Mouse (Mus musculus) forebrain, embryonic 11.5 days (tissue): ENCODE data around the gene Igtp. TPM values are rescaled to one million over a fixed set of nuclear protein-coding genes. Genes with fewer than 3 reads are reported as not detected.
"Not testable (repeated sequence)": the region's sequence is repeated elsewhere in the genome, so short reads cannot be mapped to it uniquely, and the experiment has no call there.

Experiments
- ATAC-seq: fragments of 200-750 bp; cut with Nextera tagmentation; replicated peaks from 2 replicates; pipeline ENCODE4 v1.8.0; 2017; ENCODE audit warnings: moderate TSS enrichment; ENCODE audit not compliant: low FRiP score
- DNase-seq: peaks from one replicate; pipeline ENCODE4 v3.0.0-alpha.2; 2017; ENCODE audit warnings: low spot score
- H3K27ac ChIP-seq: fragments of 300-500 bp; sonication (generic); 2 replicates; pipeline ENCODE4 v1.5.1; 2014; ENCODE audit warnings: low read depth, low read length
- H3K27me3 ChIP-seq: fragments of 300-500 bp; sonication (generic); 2 replicates; pipeline ENCODE4 v1.6.1; 2014; ENCODE audit warnings: mild to moderate bottlenecking, low read length, mixed read lengths; ENCODE audit not compliant: control insufficient read depth, insufficient read depth
- H3K36me3 ChIP-seq: fragments of 300-500 bp; sonication (generic); 2 replicates; pipeline ENCODE4 v1.6.1; 2014; ENCODE audit warnings: mild to moderate bottlenecking, low read length, moderate library complexity, mixed read lengths; ENCODE audit not compliant: control insufficient read depth, insufficient read depth
- H3K4me1 ChIP-seq: fragments of 300-500 bp; sonication (generic); replicated peaks from 2 replicates; pipeline ENCODE4 v1.6.1; 2014; ENCODE audit warnings: low read length, mixed read lengths; ENCODE audit not compliant: control insufficient read depth, insufficient read depth
- H3K4me2 ChIP-seq: fragments of 300-500 bp; sonication (generic); 2 replicates; pipeline ENCODE4 v1.6.1; 2014; ENCODE audit warnings: low read depth, mild to moderate bottlenecking, low read length, moderate library complexity, mixed read lengths; ENCODE audit not compliant: severe bottlenecking
- H3K4me3 ChIP-seq: fragments of 300-500 bp; sonication (generic); 2 replicates; pipeline ENCODE4 v1.5.1; 2014; ENCODE audit warnings: low read depth, low read length
- H3K9ac ChIP-seq: fragments of 300-500 bp; sonication (generic); 2 replicates; pipeline ENCODE4 v1.6.1; 2014; ENCODE audit warnings: low read length
- H3K9me3 ChIP-seq: fragments of 300-500 bp; sonication (generic); 2 replicates; pipeline ENCODE4 v1.6.1; 2016; ENCODE audit warnings: low read length, mixed read lengths; ENCODE audit not compliant: control insufficient read depth
- WGBS: fragments of 180-500 bp; shearing (Covaris S2); extraction: QIAGEN DNeasy Blood & Tissue Kit; methylation state at CpG from one replicate; pipeline ENCODE4 v1.1.7; 2014; 5-methylcytosine and 5-hydroxymethylcytosine counted together
- polyA plus RNA-seq: library from polyadenylated mRNA; unstranded; fragments of >200 nt; fragmentation: Nextera tagmentation; extraction: Ambion mirVana; gene quantifications from 2 replicates; pipeline ENCODE4 v1.2.1, GENCODE M21; 2014

The Igtp gene
- polyA plus RNA-seq, 1 experiment from 2014 or later, result 2.0 TPM

DNA sequence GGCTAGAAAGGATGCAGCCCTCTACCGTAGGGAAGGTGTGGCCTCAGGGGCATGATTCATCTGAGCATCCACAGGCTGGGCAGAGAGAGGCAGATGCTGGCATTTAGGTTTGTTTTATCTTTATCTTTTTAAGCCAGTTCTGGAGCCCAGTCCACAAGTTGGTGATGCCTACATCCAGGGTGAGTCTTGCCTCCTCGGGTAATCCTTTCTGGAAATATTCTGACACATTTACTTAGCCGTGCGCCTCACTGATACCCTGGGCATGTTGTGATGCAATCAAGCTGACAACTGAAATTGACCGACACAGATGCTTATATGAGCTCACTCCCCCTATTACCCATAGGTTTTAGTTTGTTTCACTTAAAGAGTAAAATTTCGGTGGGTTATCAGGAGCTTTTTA lies 17.5 kb downstream of the Igtp start:
- 87% methylated on average over 6 of the region's 6 CpGs for WGBS
- no peak for ATAC-seq
- no peaks in the 10 kb centered on the region for H3K27me3 ChIP-seq

DNA sequence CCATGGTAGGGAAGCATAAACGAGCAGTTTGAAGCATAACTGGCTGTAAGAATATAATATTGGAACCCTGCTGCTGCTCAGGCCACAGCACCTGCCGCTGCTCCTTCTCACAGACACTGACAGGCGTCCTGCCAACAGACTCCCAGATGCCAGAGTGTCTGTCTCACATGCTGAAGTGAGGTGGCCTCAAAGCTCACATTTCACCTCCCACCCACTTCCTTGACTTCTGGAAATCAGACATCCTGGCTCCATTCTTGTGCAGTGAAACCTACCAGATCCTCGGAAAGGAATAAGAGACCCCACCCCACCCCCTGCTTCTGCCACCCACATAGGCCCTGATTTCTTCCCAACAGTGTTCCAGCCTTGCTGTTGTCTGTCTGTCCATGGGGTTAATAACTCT lies 24.4 kb downstream of the Igtp start:
- Histone ChIP-seq H3K4me1 (no peaks in the 10 kb centered on the region), H3K36me3 (no peaks in the 10 kb centered on the region), H3K4me2 (no peak overlapping the region), H3K27ac (no peak overlapping the region), H3K4me3 (no peak overlapping the region), H3K27me3 (no peaks in the 10 kb centered on the region), H3K9me3 (no peaks in the 10 kb centered on the region), H3K9ac (no peak overlapping the region)
- no peak for DNase-seq
- WGBS, result 64% methylated on average over 4 of the region's 4 CpGs
- ATAC-seq, result no peak

More for the DNA sequence above, 17.5 kb downstream of the Igtp start:
- Histone ChIP-seq H3K4me2 (no peak overlapping the region), H3K9ac (no peak overlapping the region), H3K36me3 (no peaks in the 10 kb centered on the region), H3K27ac (no peak overlapping the region), H3K4me1 (no peaks in the 10 kb centered on the region), H3K4me3 (no peak overlapping the region), H3K9me3 (no peaks in the 10 kb centered on the region)
- DNase-seq, result no peak

GRCm38 (mm10) chr11:58224313-58224712 lies 25.0 kb downstream of the Igtp start:
- 75% methylated on average over 7 of the region's 7 CpGs for WGBS
- Histone ChIP-seq H3K27ac (no peak overlapping the region), H3K9me3 (no peaks in the 10 kb centered on the region), H3K27me3 (no peaks in the 10 kb centered on the region), H3K36me3 (no peaks in the 10 kb centered on the region), H3K4me3 (no peak overlapping the region), H3K9ac (no peak overlapping the region), H3K4me2 (no peak overlapping the region), H3K4me1 (no peaks in the 10 kb centered on the region)
- ATAC-seq, result no peak
- DNase-seq, result no peak

- not testable (repeated sequence) for H3K9ac ChIP-seq, H3K4me2 ChIP-seq, H3K27ac ChIP-seq, H3K27me3 ChIP-seq, H3K36me3 ChIP-seq, ATAC-seq, DNase-seq, H3K9me3 ChIP-seq, H3K4me3 ChIP-seq, H3K4me1 ChIP-seq
- WGBS, result 82% methylated on average over 2 of the region's 2 CpGs
Observed at GRCm38 (mm10) chr11:58224872-58225271, 25.5 kb downstream of the Igtp start.

DNA sequence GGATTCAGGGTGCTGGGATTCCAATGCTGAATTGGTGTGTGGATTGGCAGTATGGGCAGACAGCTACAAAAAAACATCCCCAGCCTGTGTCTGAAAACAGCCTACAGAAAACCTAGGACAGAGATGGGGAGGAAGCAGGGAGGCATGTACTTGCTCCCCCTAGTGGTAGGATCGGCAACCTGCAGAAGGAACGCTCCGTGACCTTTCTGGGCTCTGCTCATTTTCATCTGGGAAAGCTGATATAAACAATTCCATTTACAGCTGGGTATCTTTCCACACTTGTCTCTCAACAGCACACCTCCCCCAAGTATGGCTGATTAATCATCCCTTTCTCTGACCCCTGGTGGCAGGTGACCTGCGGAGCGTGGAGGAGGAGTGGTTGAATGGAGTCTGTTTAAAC lies 26.3 kb downstream of the Igtp start:
- Histone ChIP-seq H3K4me1 (no peaks in the 10 kb centered on the region), H3K9ac (no peak overlapping the region), H3K36me3 (no peaks in the 10 kb centered on the region), H3K4me3 (no peak overlapping the region), H3K4me2 (no peak overlapping the region), H3K27ac (no peak overlapping the region), H3K9me3 (no peaks in the 10 kb centered on the region), H3K27me3 (no peaks in the 10 kb centered on the region)
- 9% methylated on average over 5 of the region's 5 CpGs for WGBS
- ATAC-seq (no peak), DNase-seq (peak; percentile 82)

DNA sequence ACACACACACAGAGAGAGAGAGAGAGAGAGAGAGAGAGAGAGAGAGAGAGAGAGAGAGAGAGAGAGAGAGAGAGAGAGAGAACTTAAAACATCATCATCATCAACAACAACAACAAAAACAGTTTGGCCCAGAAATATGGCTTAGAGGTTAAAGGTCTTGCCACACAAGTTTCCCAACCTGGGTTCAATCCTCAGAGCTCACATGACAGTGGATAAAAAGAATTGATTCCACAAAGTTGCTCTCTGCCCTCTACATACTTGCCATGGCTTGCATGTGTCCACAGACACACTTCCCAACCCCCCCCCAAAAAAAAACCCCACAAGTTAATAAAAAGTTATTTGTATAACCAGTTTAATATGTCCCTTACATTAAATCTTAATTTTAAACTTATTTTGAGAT lies 27.1 kb downstream of the Igtp start:
- ATAC-seq, result no peak
- H3K36me3 ChIP-seq, result no peaks in the 10 kb centered on the region

GRCm38 (mm10) chr11:58228021-58228420 lies 28.7 kb downstream of the Igtp start:
- ATAC-seq, H3K27ac ChIP-seq, H3K4me1 ChIP-seq, H3K9me3 ChIP-seq, H3K4me3 ChIP-seq, H3K36me3 ChIP-seq, DNase-seq, H3K27me3 ChIP-seq, H3K9ac ChIP-seq, H3K4me2 ChIP-seq: not testable (repeated sequence)
- 92% methylated on average over 1 of the region's 2 CpGs for WGBS

More for the DNA sequence above, 27.1 kb downstream of the Igtp start:
- Histone ChIP-seq H3K9me3 (no peaks in the 10 kb centered on the region), H3K4me2 (no peak overlapping the region), H3K27me3 (no peaks in the 10 kb centered on the region), H3K4me3 (no peak overlapping the region), H3K27ac (no peak overlapping the region), H3K4me1 (no peaks in the 10 kb centered on the region), H3K9ac (no peak overlapping the region)
- no peak for DNase-seq

DNA sequence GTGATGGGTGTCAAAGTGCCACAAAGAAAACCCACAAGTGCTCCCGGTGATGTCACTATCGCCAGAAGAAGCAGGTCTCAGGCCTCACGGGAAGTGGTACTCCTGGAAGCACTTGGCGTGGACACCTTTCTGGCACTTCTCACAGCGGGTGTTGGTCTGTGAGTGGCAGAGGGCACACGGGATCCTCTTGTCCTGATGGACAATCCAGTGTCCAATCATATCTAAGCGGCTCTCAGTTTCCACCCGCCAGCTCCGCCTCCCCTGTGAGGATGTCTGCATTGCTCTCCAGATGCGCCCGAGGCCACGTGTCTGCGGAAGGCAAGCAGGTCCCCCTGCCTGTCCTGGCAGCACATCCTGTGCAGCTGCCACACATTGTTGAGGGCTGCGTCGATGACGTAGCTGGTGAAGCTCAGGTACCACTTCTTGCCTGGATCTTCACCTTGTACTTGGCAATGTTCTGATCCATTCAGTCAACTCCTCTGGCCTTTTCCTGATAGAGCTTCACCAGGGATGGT lies 31.1 kb downstream of the Igtp start:
- ATAC-seq (no peak), DNase-seq (no peak)
- Histone ChIP-seq H3K27ac (no peak overlapping the region), H3K4me1 (no peaks in the 10 kb centered on the region), H3K4me2 (no peak overlapping the region), H3K9ac (no peak overlapping the region), H3K4me3 (no peak overlapping the region), H3K27me3 (no peaks in the 10 kb centered on the region), H3K36me3 (no peaks in the 10 kb centered on the region), H3K9me3 (no peaks in the 10 kb centered on the region)
- 69% methylated on average over 16 of the region's 16 CpGs for WGBS

GRCm38 (mm10) chr11:58231156-58231555 lies 31.8 kb downstream of the Igtp start:
- Histone ChIP-seq H3K4me1 (no peaks in the 10 kb centered on the region), H3K36me3 (no peaks in the 10 kb centered on the region), H3K9me3 (no peaks in the 10 kb centered on the region), H3K4me2 (no peak overlapping the region), H3K4me3 (no peak overlapping the region), H3K9ac (no peak overlapping the region), H3K27me3 (no peaks in the 10 kb centered on the region), H3K27ac (no peak overlapping the region)
- DNase-seq (no peak), ATAC-seq (no peak)
- 91% methylated on average over 8 of the region's 8 CpGs for WGBS
